Mouse (Mus musculus): ENCODE results near the gene Ralgps1.

DNA sequence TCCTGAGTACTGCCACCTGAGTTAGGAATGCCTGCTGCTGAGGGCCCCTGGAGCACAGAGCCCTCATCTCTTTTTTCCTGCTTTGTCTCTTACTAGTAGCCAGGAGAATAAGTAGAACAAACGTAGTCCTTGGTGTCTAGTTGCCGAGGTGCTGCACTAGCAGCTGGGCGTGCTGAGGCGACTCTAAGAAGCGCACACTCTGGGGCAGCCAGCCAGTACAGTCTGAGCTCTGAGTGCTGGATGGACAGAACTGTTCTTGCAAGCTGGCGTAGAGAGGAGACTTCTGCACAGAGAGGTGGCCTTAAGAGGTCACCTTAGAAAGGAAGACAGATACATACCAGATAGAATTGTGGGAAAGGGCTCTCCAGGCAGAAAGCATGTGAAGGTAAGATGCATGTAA lies 151.0 kb downstream of the Ralgps1 start:
- no peak for TF ChIP-seq CTCF (conservative IDR thresholded peaks at IDR 0.05 in 1 of 2, IDR thresholded peaks at IDR 0.05 in 1 of 2; ENCODE audit: low read depth in 2 of 2, low read length in 2 of 2)
- no peak for TF ChIP-seq UBTF (IDR thresholded peaks at IDR 0.05; ENCODE audit: low read depth, low read length)
- TF ChIP-seq PAX5 (IDR thresholded peaks at IDR 0.05; ENCODE audit: low read length): no peak
- no peak for TF ChIP-seq POLR2A (IDR thresholded peaks at IDR 0.05; ENCODE audit: low read depth, low read length)
- TF ChIP-seq ZNF384 (IDR thresholded peaks at IDR 0.05; ENCODE audit: low read depth, low read length): no peak
- TF ChIP-seq E2F4 (IDR thresholded peaks at IDR 0.05; ENCODE audit: insufficient replicate concordance, low read depth, low read length): no peak
- no peak for TF ChIP-seq MAFK (IDR thresholded peaks at IDR 0.05; ENCODE audit: insufficient replicate concordance, low read length)
- TF ChIP-seq MYC (IDR thresholded peaks at IDR 0.05; ENCODE audit: low read depth, low read length): no peak
- no peak for TF ChIP-seq MXI1 (IDR thresholded peaks at IDR 0.05; ENCODE audit: low read depth, low read length)
- no peak for TF ChIP-seq HCFC1 (IDR thresholded peaks at IDR 0.05; ENCODE audit: low read depth, low read length)
- TF ChIP-seq MEF2A (IDR thresholded peaks at IDR 0.05; ENCODE audit: borderline replicate concordance, low read depth, low read length): no peak
- TF ChIP-seq ZMIZ1 (IDR thresholded peaks at IDR 0.05; ENCODE audit: low read depth, low read length): no peak
- no peak for TF ChIP-seq NELFE (IDR thresholded peaks at IDR 0.05; ENCODE audit: low read depth, low read length)

All from CH12.LX (cell line).